Mouse (Mus musculus): ENCODE measurements around the gene Rgs7.

DNA sequence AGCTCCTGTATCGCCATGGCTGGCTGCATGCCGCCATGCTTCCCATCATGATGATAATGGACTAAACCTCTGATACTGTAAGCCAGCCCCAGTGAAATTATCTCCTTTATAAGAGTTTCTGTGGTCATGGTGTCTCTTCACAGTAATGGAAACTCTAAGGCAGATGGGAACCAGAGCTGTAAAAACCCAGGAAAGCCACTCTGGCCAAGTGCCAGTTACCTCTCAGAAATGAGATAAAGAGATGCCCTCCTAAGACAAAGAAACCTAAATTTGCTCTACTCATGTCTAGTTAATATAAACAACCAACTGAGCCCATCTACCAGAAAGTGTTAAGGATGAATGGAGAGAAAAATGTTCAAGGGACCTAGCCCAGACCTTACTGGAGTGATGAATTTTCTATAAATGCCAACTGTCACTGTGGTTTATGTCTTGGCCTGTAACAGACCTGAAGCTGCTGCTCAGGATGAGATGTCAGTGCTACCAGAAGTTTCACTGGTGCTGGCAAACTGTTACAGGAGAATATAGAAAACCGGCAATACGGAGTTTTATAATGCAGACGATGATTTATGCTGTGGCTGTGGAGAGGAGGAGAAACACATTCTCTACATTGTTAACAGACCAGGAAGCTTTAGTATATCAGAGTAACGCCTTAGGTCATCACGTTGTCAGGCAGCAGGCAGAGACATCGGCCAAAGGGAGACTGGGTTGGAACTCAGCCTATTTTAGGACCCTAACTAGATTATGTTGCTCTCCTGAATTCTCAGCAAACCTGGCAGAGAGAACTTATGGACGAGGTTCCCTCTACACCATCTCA, 159.1 kb downstream of the Rgs7 start:
- TF ChIP-seq POLR2A (IDR thresholded peaks at IDR 0.05; ENCODE audit: control insufficient read depth, extremely low read depth, insufficient read depth, low read length, poor library complexity) = no peak
- no peak for TF ChIP-seq CTCF (IDR thresholded peaks at IDR 0.05; ENCODE audit: borderline replicate concordance, control insufficient read depth, extremely low read depth, insufficient read depth, low read length, poor library complexity)
